Mouse (Mus musculus): ENCODE data around the gene Myom1. TPM values are rescaled to one million over a fixed set of nuclear protein-coding genes. Genes with fewer than 3 reads are reported as not detected.
A peak's percentile ranks its signal among the peaks of the same experiment; 100 is the strongest.

The Myom1 gene
- polyA plus RNA-seq, 1 experiment from 2014 or later, result 2.8 TPM

- no peak overlapping the region for H3K4me3 ChIP-seq
- no peak overlapping the region for H3K9ac ChIP-seq
- no peaks in the 10 kb centered on the region for H3K9me3 ChIP-seq
- WGBS, result 90% methylated on average over 15 of the region's 15 CpGs
- ATAC-seq (ENCODE audit: low FRiP score, low read depth), result no peak
- H3K4me2 ChIP-seq (replicated peaks), result no peak overlapping the region
- no peaks in the 10 kb centered on the region for H3K27me3 ChIP-seq (replicated peaks)
- peaks cover 31% of the 10 kb centered on the region for H3K36me3 ChIP-seq
- H3K4me1 ChIP-seq, result peaks cover 17% of the 10 kb centered on the region
- H3K27ac ChIP-seq, result no peak overlapping the region
These were observed 16.7 kb upstream of the Myom1 start for GRCm38 (mm10) chr17:70985501-70986354.

GRCm38 (mm10) chr17:70986355-70986740 is 16.1 kb upstream of the Myom1 start:
- peaks cover 22% of the 10 kb centered on the region for H3K4me1 ChIP-seq
- WGBS, result 92% methylated on average over 6 of the region's 6 CpGs

GRCm38 (mm10) chr17:70986831-70987660 is 15.4 kb upstream of the Myom1 start:
- Histone ChIP-seq H3K4me1 (peaks cover 23% of the 10 kb centered on the region), H3K27ac (no peak overlapping the region), H3K9me3 (no peaks in the 10 kb centered on the region), H3K4me2 (replicated peaks) (no peak overlapping the region), H3K27me3 (replicated peaks) (no peaks in the 10 kb centered on the region), H3K4me3 (no peak overlapping the region), H3K9ac (no peak overlapping the region), H3K36me3 (peaks cover 18% of the 10 kb centered on the region; the same call in 1 of the 2 replicates)
- ATAC-seq (ENCODE audit: low FRiP score, low read depth), result no peak
- 93% methylated on average over 15 of the region's 15 CpGs for WGBS

More at GRCm38 (mm10) chr17:70986355-70986740, 16.1 kb upstream of the Myom1 start:
- Histone ChIP-seq H3K4me3 (no peak overlapping the region), H3K4me2 (replicated peaks) (no peak overlapping the region), H3K9me3 (no peaks in the 10 kb centered on the region), H3K27ac (no peak overlapping the region), H3K9ac (no peak overlapping the region), H3K36me3 (peaks cover 25% of the 10 kb centered on the region), H3K27me3 (replicated peaks) (no peaks in the 10 kb centered on the region)
- no peak for ATAC-seq (ENCODE audit: low FRiP score, low read depth)

GRCm38 (mm10) chr17:70988337-70988767 is 14.1 kb upstream of the Myom1 start:
- 91% methylated on average over 12 of the region's 12 CpGs for WGBS
- no peak overlapping the region for H3K4me3 ChIP-seq
- H3K4me1 ChIP-seq, result peaks cover 23% of the 10 kb centered on the region
- no peaks in the 10 kb centered on the region for H3K9me3 ChIP-seq
- no peak overlapping the region for H3K27ac ChIP-seq
- no peaks in the 10 kb centered on the region for H3K27me3 ChIP-seq (replicated peaks)
- no peak for ATAC-seq (ENCODE audit: low FRiP score, low read depth)
- H3K9ac ChIP-seq, result no peak overlapping the region
- H3K4me2 ChIP-seq (replicated peaks), result peak overlapping the region; percentile 78; the same call in 1 of the 2 replicates
- peaks cover 14% of the 10 kb centered on the region for H3K36me3 ChIP-seq

- no peak overlapping the region for H3K27ac ChIP-seq
- peak overlapping the region; percentile 78 for H3K4me2 ChIP-seq (replicated peaks)
- 64% methylated on average over 8 of the region's 8 CpGs for WGBS
- H3K9ac ChIP-seq, result peak overlapping the region; percentile 94
- H3K4me3 ChIP-seq, result peak overlapping the region; percentile 96
- H3K9me3 ChIP-seq, result no peaks in the 10 kb centered on the region
- H3K4me1 ChIP-seq, result peaks cover 23% of the 10 kb centered on the region
- no peak for ATAC-seq (ENCODE audit: low FRiP score, low read depth)
- peaks cover 18% of the 10 kb centered on the region for H3K36me3 ChIP-seq
- no peaks in the 10 kb centered on the region for H3K27me3 ChIP-seq (replicated peaks)
These were observed 13.0 kb upstream of the Myom1 start for GRCm38 (mm10) chr17:70989430-70989829.

GRCm38 (mm10) chr17:70989991-70990390 is 12.4 kb upstream of the Myom1 start:
- Histone ChIP-seq H3K4me1 (peaks cover 23% of the 10 kb centered on the region), H3K4me2 (replicated peaks) (peak overlapping the region; percentile 78), H3K27me3 (replicated peaks) (no peaks in the 10 kb centered on the region), H3K27ac (peak overlapping the region; percentile 81), H3K4me3 (peak overlapping the region; percentile 96), H3K9ac (peak overlapping the region; percentile 94), H3K9me3 (no peaks in the 10 kb centered on the region), H3K36me3 (peaks cover 21% of the 10 kb centered on the region)
- 2% methylated on average over 24 of the region's 24 CpGs for WGBS
- peak; percentile 77 for ATAC-seq (ENCODE audit: low FRiP score, low read depth)

GRCm38 (mm10) chr17:70990403-70991303 is 11.8 kb upstream of the Myom1 start:
- WGBS, result 1% methylated on average over 65 of the region's 70 CpGs
- H3K9ac ChIP-seq, result peak overlapping the region; percentile 94
- no peaks in the 10 kb centered on the region for H3K9me3 ChIP-seq
- H3K27ac ChIP-seq, result peak overlapping the region; percentile 81
- ATAC-seq (ENCODE audit: low FRiP score, low read depth), result peak; percentile 95
- peak overlapping the region; percentile 96 for H3K4me3 ChIP-seq
- no peaks in the 10 kb centered on the region for H3K27me3 ChIP-seq (replicated peaks)
- peak overlapping the region; percentile 78 for H3K4me2 ChIP-seq (replicated peaks)
- peaks cover 21% of the 10 kb centered on the region for H3K36me3 ChIP-seq
- H3K4me1 ChIP-seq, result peaks cover 23% of the 10 kb centered on the region

GRCm38 (mm10) chr17:70991706-70992625 is 10.5 kb upstream of the Myom1 start:
- no peak for ATAC-seq (ENCODE audit: low FRiP score, low read depth)
- H3K27me3 ChIP-seq (replicated peaks), result no peaks in the 10 kb centered on the region
- H3K27ac ChIP-seq, result no peak overlapping the region
- peaks cover 24% of the 10 kb centered on the region for H3K36me3 ChIP-seq
- no peak overlapping the region for H3K9ac ChIP-seq
- WGBS, result 88% methylated on average over 16 of the region's 16 CpGs
- H3K9me3 ChIP-seq, result no peaks in the 10 kb centered on the region
- H3K4me2 ChIP-seq (replicated peaks), result no peak overlapping the region
- no peak overlapping the region for H3K4me3 ChIP-seq
- peaks cover 23% of the 10 kb centered on the region for H3K4me1 ChIP-seq

GRCm38 (mm10) chr17:70992662-70993061 is 9.8 kb upstream of the Myom1 start:
- peaks cover 23% of the 10 kb centered on the region for H3K4me1 ChIP-seq
- ATAC-seq (ENCODE audit: low FRiP score, low read depth), result no peak
- H3K9ac ChIP-seq, result no peak overlapping the region
- no peaks in the 10 kb centered on the region for H3K9me3 ChIP-seq
- no peak overlapping the region for H3K27ac ChIP-seq
- no peak overlapping the region for H3K4me3 ChIP-seq
- H3K4me2 ChIP-seq (replicated peaks), result no peak overlapping the region
- H3K27me3 ChIP-seq (replicated peaks), result no peaks in the 10 kb centered on the region
- H3K36me3 ChIP-seq, result peaks cover 24% of the 10 kb centered on the region
- 82% methylated on average over 9 of the region's 9 CpGs for WGBS

GRCm38 (mm10) chr17:70993385-70993807 is 9.0 kb upstream of the Myom1 start:
- no peak overlapping the region for H3K27ac ChIP-seq
- no peaks in the 10 kb centered on the region for H3K27me3 ChIP-seq (replicated peaks)
- H3K4me1 ChIP-seq, result peaks cover 21% of the 10 kb centered on the region
- H3K9ac ChIP-seq, result no peak overlapping the region
- 45% methylated on average over 3 of the region's 3 CpGs for WGBS
- no peak for ATAC-seq (ENCODE audit: low FRiP score, low read depth)
- no peak overlapping the region for H3K4me2 ChIP-seq (replicated peaks)
- peaks cover 24% of the 10 kb centered on the region for H3K36me3 ChIP-seq
- no peak overlapping the region for H3K4me3 ChIP-seq
- H3K9me3 ChIP-seq, result no peaks in the 10 kb centered on the region

- H3K27ac ChIP-seq, result no peak overlapping the region
- peaks cover 8% of the 10 kb centered on the region for H3K4me1 ChIP-seq
- no peak for ATAC-seq (ENCODE audit: low FRiP score, low read depth)
- H3K4me3 ChIP-seq, result no peak overlapping the region
- H3K36me3 ChIP-seq, result peaks cover 24% of the 10 kb centered on the region
- no peaks in the 10 kb centered on the region for H3K9me3 ChIP-seq
- H3K4me2 ChIP-seq (replicated peaks), result no peak overlapping the region
- no peak overlapping the region for H3K9ac ChIP-seq
- no peaks in the 10 kb centered on the region for H3K27me3 ChIP-seq (replicated peaks)
- WGBS, result 93% methylated on average over 6 of the region's 6 CpGs
These were observed 7.8 kb upstream of the Myom1 start for GRCm38 (mm10) chr17:70994671-70995070.

Data from neural tube, embryonic 12.5 days (tissue).